Mouse (Mus musculus) cerebellum, postnatal 14 days (tissue): ENCODE results near the gene Gm5475.
"Not testable (repeated sequence)": the region's sequence is repeated elsewhere in the genome, so short reads cannot be mapped to it uniquely, and the experiment has no call there.

ENCODE experiments used
- DNase-seq, 2 experiments: peaks; one replicate each; pipeline ENCODE4 v3.0.0; 2021; ENCODE audit warnings: mixed read lengths in 2 of 2

Gene Gm5475

DNA sequence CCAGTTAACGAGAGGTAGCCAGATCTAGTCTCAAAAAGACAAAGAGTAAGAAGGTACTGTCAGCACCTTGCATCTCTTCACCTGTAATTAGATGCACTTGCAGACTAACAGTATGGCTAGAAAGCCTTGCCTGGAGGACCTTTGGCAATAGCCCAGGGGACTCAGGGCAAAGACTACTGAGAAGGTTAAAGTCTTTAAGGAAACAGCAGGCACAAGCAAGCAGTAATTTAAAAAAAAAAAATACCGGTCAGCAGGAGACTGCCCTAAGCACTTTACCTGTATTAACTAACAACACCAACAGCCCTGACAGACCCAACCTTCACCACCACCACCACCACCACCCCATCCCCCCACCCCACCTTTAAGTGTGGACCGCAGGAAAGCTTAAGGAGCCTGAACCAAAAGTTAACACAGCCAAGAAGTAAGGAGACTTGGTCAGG lies at the start of gene Gm5475:
Gm5475 (plus strand) TSS at position 390 of the 440 bp plus-strand sequence.
- not testable (repeated sequence) for DNase-seq

DNA sequence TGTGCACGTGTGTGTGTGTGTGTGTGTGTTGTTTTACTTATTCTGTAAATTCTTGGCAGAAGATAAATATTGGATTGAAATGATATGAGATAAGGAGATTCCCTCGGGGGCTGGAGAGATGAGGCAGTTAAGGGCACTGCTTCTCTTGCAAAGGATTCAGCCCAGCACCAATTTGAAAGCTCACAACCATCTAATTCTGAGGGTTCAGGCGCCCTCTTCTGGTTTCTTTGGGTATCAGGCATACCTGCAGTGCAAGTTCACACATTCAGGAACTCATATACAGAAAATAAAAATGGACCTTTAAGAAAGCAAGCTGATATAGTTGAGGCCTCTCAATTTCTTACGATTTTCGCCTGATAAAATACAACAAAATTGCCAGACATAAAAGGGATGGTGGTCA lies 46.9 kb upstream of the Gm5475 start:
- peak; percentile 86 to 89 for DNase-seq

DNA sequence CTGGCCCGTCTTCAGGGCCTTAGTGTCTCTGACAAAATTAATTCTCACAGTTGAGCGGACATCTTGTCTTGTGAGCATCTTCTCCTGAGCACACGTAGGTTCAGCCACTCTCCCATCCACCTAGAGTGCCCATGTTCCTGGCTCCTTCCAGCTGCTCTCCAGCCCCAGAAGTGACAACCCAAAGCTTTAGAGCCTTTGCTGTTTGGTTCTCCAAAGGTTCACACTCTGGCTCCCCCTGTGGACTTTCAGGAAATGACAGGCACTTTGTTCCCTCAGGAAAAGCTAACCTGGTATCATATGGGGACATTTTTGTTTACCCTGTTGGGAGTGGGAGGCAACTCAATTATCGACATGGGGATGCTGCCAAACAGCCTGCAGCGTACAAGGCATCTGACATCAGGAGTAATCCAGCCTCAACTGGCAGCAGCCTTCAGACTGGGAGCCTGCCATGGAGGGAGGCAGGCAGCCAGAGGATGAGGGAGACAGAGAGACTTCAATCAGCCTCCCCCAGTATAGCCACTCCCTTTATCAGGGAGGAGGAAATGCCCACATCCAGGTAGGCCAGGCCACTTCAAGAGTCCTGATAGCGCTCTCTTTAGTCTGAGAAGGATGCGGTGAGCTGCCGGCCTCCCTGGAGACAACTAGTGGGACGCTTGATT lies 44.0 kb upstream of the Gm5475 start:
- DNase-seq = peak; percentile 56 to 66

DNA sequence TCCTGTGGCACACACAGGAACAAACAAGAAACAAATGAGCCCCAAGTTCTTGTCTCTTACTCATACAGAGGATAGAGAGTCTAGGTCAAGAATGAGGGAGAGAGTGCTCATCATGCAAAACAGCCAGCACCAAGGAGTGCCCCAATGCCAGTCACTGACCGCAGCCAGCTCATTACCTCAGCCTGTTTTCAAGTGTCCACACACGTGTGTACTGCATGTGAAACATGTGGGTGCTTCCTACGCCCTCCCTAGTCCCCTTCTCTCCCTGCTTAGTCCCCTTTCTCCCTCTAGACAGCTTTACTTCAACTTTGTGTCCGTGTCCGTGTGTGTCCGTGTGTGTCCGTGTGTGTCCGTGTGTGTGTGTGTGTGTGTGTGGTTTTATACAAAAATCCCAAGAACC lies 42.3 kb upstream of the Gm5475 start:
- no peak for DNase-seq

DNA sequence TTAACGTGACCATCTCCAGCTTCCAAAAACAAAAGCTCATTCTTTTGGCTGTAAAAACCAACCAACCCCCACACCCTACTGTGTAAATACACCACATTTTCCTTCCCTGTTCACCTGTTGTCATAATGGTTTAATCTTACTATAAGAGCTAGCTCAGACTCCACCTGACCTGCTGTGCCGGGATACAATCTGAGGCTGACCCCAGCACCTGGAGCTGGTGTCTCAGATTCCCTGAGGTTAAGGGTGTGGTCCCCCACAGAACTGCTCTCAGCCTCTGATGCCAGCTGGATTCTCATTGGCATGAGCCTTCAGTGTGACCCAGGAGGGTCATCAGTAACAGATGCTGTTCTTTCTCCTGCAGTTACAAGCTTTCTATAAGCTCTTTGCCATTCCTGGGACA lies 41.8 kb upstream of the Gm5475 start:
- DNase-seq = no peak

DNA sequence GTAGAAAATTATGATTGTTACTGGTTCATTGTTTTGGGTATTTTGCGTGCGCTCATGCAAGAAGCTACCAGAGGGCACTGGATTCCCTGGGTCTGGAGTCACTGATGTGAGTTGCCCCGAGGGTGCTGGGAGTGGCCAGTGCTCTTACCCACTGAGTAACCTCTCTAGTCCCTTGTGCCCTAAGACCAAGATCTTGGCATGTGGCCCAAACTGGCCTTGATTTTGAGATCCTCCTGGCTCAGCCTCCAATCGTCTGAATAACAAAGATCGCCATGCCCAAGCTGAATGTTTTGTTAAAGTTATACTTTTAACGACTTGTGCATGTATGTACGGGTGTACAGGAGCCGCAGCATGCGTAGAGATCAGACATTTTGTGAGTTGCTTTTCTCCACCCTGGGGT lies 36.2 kb upstream of the Gm5475 start:
- no peak for DNase-seq

DNA sequence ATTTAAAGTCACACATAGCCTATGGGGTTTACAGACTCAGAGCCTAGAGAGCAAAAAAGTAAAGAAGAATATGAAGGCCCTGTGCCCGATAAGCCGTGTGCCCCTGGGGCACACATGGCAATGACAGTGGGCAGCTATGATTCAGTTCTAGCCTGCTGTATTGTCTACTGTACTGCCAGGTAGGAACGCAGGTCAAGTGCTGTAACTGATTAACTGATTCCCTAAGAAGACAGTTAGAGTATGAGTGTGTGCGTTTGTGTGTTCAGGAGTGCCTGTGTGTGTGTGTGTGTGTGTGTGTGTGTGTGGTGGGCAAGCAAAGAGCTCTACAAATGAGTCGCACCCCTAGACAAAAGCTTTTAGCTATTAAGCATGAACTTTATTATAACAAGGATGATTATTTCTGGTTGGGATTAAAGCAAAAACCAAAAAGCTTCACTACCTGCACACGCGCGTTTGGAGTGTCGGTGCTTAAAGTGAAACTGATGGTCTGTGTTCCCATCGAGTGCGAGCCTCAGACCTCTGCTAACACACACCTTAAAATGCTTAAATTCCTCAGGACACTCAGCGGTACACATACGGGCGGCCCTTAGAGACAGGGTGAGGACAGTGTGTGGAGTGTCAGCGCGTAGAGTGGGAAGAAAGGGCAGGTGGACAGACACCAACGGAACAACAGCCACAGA lies 34.3 kb upstream of the Gm5475 start:
- no peak for DNase-seq

DNA sequence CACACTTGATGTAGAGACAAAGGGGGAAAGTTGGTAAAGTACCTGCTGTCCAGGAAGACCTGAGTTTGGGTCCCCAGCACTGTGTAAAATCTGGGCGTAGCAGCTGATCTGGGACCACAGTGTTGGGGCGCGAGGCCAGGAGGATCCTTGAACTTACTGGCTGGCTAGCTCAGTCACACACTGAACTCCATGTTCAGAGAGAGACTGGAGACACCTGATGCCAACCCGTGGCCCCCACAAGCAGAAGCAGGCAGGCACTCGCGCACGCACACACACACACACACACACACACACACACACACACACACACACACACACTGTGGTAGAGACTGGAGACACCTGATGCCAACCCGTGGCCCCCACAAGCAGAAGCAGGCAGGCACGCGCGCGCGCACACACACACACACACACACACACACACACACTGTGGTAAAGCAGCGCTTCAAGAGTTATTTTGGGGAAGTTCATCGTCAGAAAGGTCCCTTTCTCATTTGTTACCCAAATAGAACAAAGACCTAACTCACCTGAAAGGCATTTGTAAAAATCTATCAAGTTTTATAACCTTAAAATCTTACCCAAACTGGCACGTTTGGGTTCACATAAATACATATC lies 33.6 kb upstream of the Gm5475 start:
- no peak for DNase-seq

DNA sequence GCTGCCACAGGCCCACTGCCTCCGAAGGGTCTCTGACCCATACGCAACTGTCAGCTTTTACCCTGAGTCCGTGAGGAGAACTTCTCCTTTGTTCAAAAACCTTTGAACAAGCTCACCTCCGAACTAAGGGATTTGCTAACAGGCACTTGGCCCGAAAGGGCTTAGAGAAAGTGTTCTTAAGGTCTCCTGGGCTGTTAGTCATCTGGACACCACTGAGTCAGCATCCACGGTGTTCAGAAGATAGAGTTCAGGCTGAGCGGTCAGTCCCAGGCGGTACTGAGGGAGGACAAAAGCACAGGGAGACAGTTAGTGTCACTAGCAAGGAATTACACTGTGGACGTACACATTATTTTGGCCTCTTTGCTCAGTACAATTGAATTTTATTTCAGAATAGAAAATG lies 33.1 kb upstream of the Gm5475 start:
- no peak for DNase-seq

DNA sequence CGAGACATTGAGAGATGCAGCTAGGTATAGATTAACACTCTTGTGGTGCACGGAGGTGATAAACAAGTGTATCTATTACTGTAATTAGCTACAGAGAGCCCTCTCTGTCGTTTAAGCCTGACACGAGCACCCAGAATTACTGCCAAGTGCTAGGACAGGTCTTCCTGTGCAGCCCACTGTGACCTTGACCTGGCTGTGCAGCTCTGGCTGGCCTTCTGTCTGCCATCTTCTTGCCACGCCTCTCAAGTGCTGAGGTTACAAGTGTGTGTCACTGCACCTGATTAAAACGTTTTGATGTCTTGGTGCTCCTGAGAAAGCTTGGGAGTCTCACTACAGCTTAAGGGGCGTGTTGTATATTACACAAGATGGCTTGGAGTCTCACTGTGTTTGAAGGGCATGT lies 30.9 kb upstream of the Gm5475 start:
- no peak for DNase-seq

DNA sequence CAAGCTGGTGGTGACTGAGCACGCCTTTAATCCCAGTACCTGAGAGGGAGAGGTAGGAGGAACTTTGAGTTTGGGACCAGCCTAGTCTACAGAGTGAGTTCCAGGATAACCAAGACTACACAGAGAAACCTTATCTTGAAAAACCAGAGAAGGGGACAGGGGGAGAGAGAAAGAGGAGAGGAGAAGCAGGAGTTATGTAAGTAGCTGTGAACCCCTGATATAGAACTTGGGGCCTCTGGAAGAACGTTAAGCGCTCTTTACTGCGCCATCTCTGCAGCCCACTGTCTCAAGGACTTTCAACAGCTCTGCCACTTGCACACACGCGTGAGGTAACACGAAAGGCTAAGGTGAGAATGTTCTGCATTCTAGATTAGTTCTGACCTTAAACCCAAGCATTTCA lies 30.3 kb upstream of the Gm5475 start:
- no peak for DNase-seq

DNA sequence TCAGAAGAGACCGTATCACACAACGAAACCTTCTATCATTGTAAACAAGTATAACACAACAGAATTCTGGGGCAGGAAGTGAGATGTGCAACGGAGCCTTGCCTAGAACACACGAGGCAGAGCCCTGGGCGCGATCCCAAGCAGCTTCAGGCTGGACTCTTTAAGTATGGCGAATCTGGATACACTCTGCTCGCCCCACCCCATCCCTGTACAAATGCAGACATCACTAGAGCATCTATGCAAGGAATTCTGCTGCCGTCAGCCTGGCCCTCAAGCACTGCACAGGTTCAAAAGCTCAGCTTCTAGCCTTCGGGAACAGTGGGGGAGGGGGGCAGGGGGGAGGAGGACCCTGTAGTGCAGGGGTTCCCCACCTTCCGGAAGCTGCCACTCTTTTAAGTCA lies 28.9 kb upstream of the Gm5475 start:
- no peak for DNase-seq

DNA sequence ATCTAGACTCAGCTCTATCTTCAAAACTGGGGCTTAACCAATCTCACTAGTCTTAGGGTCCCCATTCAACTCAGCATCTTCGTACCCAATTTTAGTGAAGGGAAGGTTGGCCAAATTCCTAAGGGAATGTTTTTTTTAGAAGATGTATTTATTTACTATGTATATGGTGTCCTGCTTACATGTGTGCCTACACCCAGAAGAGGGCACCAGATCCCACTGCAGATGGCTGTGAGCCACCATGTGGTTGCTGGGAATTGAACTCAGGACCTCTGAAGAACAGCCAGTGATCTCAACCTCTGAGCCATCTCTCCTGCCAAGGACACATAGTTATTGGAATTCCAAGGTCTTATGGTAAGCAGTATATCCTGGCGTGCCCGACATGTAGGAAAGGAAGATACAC lies 26.4 kb upstream of the Gm5475 start:
- DNase-seq = no peak

DNA sequence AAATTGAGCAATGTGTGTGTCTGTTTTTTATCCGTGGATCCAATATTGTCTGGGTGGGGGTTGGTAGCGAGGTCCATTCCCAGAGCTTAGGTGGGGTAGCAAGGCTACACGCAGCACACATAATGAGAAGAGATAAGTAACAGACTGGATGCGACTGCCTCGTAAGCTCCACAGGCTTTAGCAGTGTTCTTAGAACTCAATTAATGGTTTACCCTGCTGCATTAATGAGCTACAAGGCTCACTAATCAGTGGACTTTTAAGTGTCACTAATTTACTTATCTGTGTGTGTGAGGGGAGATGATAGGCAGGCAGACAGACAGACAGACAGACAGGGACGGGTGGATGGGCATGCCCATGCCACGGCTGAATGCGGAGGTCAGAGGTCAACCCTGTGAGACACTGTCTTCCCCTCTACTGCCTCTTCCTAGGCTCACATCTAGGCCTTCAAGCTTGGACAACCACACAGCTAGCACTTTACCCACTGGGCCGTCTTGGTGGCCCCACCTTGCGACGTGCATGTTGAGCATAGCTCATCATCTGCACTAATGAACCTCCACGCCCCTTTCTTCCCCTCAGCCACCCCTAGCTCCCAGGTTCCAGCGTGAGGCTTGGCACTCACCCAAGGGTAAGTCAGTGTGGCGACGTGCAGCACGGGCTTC lies 21.2 kb upstream of the Gm5475 start:
- no peak for DNase-seq

DNA sequence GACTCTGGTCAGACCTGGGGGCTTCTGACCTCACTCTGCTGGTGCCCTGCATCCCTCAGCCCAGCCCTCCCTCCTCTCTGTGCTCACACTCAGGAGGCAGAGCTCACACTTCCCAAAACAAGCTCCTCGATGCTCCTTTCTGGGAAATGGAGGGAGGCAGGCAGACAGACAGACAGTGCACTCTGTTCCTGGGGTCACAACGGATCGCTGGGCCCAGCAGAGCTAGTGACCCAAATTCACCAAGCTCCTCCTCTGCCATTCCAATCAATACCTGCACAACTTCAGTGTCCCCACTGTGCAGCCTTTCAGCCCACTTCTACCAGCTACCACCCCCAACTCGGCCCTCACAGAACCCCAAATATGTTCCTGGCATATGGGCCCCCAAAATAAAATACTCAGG lies 20.1 kb upstream of the Gm5475 start:
- DNase-seq = no peak

DNA sequence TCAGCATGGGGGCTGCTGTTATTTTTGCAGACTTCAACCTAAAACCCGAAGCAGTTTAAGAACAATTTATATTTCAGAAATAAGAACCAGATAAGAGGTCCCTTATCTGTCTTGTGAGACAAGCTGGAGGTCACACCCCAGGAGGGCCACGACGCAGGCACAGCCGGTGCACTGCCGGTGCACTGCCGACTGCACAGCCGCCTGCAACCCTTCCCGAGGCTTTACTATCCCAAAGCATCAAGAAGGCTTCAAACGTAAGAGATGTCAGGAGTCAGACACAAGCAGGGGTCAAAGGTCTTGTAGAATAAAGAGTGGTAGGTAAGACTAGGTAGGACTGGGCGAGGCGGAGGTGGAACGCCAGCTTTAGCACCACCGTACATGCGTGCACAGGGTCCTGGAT lies 19.6 kb upstream of the Gm5475 start:
- no peak for DNase-seq

DNA sequence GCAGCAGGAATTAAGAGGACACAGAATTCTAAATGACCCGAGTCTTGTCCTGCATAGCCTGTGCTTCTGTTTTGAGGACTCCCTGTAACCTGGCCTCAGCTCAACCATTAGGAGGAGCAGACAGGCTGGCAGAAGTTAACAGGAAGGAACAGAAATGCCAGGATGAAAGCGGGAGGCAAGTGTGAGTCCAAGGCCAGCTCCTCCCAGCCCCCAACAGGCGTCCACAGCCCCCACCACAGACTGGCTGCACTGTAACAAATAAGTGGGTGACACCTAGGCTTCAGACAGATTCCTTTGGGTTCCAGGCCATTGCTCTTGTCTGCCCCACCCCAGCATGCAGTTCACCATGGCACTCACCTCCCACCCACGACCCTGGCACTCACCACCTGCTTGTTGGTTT lies 19.1 kb upstream of the Gm5475 start:
- DNase-seq = no peak

DNA sequence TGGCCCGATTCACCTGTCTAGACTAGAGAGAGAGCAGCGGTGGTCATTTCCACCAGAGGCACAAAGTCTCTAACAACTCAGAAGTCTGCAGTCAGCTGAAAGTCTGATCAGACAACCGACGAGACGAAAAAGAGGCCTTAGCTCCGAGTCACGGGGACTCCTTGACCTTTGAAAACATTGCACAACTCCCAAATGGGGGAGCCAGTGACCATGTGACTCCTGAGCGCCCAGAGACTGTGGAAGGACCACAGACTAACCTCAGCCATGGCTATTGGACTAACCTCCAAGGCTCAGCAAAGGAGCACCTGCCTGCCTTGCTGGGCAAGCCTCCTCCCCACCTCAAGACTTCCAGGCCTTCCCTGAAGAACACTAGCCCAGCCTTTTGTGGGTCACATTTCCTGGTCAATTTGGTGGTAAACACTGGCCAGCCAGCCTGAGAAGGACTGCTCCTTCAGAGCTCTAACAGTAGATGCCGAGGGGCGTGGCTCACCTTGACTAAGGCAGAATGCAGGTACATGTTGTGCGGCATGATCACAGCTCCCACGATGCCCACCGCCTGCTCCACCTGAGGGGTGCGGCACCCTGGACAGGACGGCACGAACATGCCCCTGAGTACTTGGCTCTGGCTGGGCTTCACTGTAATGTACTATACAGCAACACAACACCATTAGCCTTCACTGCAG lies 18.5 kb upstream of the Gm5475 start:
- no peak for DNase-seq

DNA sequence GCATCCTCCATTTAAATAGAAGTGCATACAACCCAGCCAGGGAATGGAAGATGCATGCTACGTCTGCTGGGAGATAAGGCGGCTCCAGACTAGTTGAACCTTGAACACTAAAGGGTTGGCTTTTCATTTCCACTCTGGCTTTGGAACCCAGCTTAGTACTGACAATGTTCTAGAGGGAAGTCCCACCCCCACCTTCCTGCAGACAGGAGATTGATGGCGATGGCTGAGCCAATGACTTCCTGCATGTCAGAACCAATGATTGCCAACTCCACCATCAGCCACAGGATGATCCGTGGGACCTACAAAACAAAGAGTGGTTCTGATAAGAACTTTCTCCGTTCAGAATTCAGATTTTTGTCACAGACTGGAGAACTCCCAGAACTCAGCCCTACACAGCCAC lies 15.9 kb upstream of the Gm5475 start:
- no peak for DNase-seq

DNA sequence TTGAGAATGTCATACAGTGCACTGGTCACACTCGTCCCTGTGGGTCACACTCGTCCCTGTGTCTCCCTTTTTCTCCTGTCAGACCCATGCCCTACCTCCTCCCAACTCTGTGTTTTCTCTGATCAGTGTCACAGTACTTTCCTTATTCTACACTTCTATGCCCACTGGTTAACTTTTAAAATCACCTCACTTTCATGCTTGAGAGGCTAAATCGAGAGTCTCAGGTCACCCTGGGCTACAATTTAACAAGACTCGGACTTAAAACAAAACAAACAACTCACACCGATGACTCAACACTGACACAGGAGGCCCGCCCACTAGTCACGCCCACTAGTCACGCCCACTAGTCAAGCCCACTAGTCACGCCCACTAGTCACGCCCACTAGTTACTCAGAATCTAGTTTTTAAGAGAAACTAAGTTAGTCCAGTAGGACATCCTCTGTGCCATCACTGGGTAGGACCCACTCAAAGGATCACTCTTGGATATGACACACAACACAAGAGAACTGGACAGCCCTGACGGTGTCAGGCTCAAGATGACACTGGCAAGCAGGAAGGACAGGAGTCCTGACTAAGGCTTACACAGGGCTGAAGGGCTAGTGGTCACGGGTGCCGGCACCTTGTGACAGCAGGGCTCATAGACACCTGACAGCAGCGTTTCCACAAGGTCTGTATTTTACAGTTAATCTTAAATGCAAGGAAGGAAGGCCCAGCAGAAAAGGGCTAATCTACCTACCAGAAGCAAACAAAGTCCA lies 10.9 kb upstream of the Gm5475 start:
- DNase-seq = no peak

DNA sequence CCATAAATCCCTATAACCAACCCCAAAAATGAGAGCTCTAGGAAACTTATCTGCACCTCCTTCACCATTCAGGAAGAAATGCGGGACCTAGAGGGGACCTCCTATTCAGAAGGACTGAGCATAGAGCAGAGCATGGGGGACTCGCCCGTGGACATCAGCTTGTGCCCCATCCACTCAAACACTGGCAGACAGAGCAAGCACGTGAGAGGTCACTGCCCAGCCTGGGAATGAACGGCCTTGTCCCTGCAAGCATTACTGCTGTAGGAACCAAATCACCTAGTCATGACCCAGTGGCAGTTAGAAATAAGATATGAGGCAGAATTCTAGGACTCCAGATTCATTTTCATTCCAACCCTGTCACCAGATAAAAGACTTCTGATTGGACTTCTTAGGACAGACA lies 10.2 kb upstream of the Gm5475 start:
- DNase-seq = no peak

DNA sequence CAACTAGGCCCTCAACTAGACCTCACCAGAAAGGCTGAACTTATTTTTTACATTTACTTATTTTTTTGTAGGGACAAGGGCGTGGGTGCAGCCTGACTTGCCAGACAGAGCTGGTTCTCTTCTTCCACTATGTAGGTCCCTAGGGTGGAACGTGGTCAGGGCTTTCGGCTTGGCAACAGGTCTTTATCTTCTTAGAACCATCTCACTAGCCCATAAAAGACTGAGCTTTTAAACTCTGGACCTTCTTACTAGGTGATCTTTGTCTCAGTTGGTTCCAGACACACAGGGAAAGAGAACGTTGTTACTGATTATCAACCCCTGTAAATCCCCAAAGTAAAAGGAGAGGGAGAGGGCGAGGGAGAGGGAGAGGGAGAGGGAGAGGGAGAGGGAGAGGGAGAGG lies 8.6 kb upstream of the Gm5475 start:
- DNase-seq = no peak

DNA sequence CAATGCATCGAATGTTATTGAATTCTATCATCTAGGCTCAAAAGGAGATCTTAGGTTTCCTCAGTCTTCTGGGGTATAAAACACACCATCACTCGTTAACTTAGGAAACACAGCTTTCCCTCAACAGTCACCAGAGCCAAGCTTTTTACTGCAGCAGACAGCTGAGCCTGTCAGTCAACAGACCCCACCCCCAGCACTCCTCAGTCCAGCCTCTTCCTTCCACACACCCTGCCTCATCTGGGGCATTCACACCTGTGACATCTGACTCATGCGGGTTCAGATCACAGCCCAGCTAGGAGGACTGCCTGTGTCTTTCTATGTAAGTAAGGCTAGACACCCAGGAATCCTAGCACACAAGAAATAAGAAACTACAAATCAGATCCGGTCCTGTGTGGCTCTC lies 7.9 kb upstream of the Gm5475 start:
- no peak for DNase-seq
